Mouse (Mus musculus) testis, adult 2 months (tissue): ENCODE measurements at regions not wholly inside any gene's neighbourhood (a gene's known extent, or its start where the extent isn't known, plus 50 kb on each side); places are given as distances from the start of the nearest gene placed in this dataset.

Source experiments
- CTCF ChIP-seq: fragments of 200-500 bp; IDR thresholded peaks from 2 replicates; pipeline ENCODE4 v1.5.1; 2012; ENCODE audit warnings: low read depth, mild to moderate bottlenecking, inconsistent platforms, low read length, moderate library complexity; ENCODE audit not compliant: control insufficient read depth, insufficient read depth, insufficient replicate concordance
- POLR2A ChIP-seq: fragments of 200-500 bp; IDR thresholded peaks from 2 replicates; pipeline ENCODE4 v1.6.1; 2012; ENCODE audit warnings: low read depth, mild to moderate bottlenecking, inconsistent platforms, low read length, moderate library complexity; ENCODE audit not compliant: control insufficient read depth

GRCm38 (mm10) chr16:51933122-51933521, 97.9 kb upstream of the Cblb start:
- TF ChIP-seq CTCF (no peak), POLR2A (no peak)
